Mouse (Mus musculus): ENCODE results near the gene Tmem151a.

- TF ChIP-seq GATA1 (IDR thresholded peaks at IDR 0.05; ENCODE audit: borderline replicate concordance, low read length): no peak
- TF ChIP-seq FLI1 (IDR thresholded peaks at IDR 0.05; ENCODE audit: low read length): no peak
Observed at GRCm38 (mm10) chr19:5071545-5072369, 13.6 kb downstream of the Tmem151a start.
